Mouse (Mus musculus) olfactory bulb, adult 2 months (tissue): ENCODE measurements around the gene Gata5.

ENCODE experiments used
- CTCF ChIP-seq: fragments of 200-500 bp; IDR thresholded peaks from 2 replicates; pipeline ENCODE4 v1.5.1; 2012; ENCODE audit warnings: low read depth, mild to moderate bottlenecking, low read length, moderate library complexity; ENCODE audit not compliant: insufficient read depth
- POLR2A ChIP-seq: fragments of 200-500 bp; IDR thresholded peaks from 2 replicates; pipeline ENCODE4 v1.6.1; 2012; ENCODE audit warnings: mild to moderate bottlenecking, low read depth, low read length, moderate library complexity; ENCODE audit not compliant: insufficient read depth

- TF ChIP-seq CTCF, result peak; percentile 91
- TF ChIP-seq POLR2A, result no peak
Measured at GRCm38 (mm10) chr2:180346820-180347497, 12.5 kb upstream of the Gata5 start.
